Mouse (Mus musculus) lung, embryonic 14.5 days (tissue): ENCODE measurements around the gene Ankrd34a. TPM values are rescaled to one million over a fixed set of nuclear protein-coding genes. Genes with fewer than 3 reads are reported as not detected.

Source experiments
- ATAC-seq: fragments of 200-750 bp; cut with Nextera tagmentation; 2 replicates; pipeline ENCODE4 v1.8.0; 2017; ENCODE audit warnings: mild to moderate bottlenecking, moderate TSS enrichment, moderate library complexity; ENCODE audit not compliant: insufficient read depth
- DNase-seq: peaks from one replicate; pipeline ENCODE4 v3.0.0-alpha.2; 2015
- H3K27ac ChIP-seq: fragments of 300-500 bp; sonication (generic); 2 replicates; pipeline ENCODE4 v1.5.1; 2014; ENCODE audit warnings: low read depth, mild to moderate bottlenecking, moderate library complexity
- H3K27me3 ChIP-seq: fragments of 300-500 bp; sonication (generic); 2 replicates; pipeline ENCODE4 v1.6.1; 2014; ENCODE audit warnings: low read length, control low read depth; ENCODE audit not compliant: insufficient read depth
- H3K36me3 ChIP-seq: fragments of 300-500 bp; sonication (generic); 2 replicates; pipeline ENCODE4 v1.6.1; 2014; ENCODE audit warnings: control low read depth; ENCODE audit not compliant: insufficient read depth
- H3K4me1 ChIP-seq: fragments of 300-500 bp; sonication (generic); 2 replicates; pipeline ENCODE4 v1.6.1; 2014; ENCODE audit warnings: antibody characterized with exemption, control low read depth; ENCODE audit not compliant: insufficient read depth
- H3K4me2 ChIP-seq: fragments of 300-500 bp; sonication (generic); 2 replicates; pipeline ENCODE4 v1.6.1; 2014; ENCODE audit warnings: mild to moderate bottlenecking
- H3K4me3 ChIP-seq: fragments of 300-500 bp; sonication (generic); 2 replicates; pipeline ENCODE4 v1.5.1; 2014; ENCODE audit warnings: low read depth, low read length
- H3K9ac ChIP-seq: fragments of 300-500 bp; sonication (generic); 2 replicates; pipeline ENCODE4 v1.6.1; 2014
- H3K9me3 ChIP-seq: fragments of 300-500 bp; sonication (generic); 2 replicates; pipeline ENCODE4 v1.6.1; 2016; ENCODE audit warnings: low read depth, low read length, control low read depth
- CTCF ChIP-seq: IDR thresholded peaks from 2 replicates; pipeline ENCODE4 v1.5.1; 2016; ENCODE audit warnings: antibody characterized with exemption, low read depth
- WGBS: fragments of 180-500 bp; shearing (Covaris S2); extraction: QIAGEN DNeasy Blood & Tissue Kit; methylation state at CpG from one replicate; pipeline ENCODE4 v1.1.7; 2014; 5-methylcytosine and 5-hydroxymethylcytosine counted together
- polyA plus RNA-seq: library from polyadenylated mRNA; unstranded; fragments of >200 nt; fragmentation: Nextera tagmentation; extraction: Ambion mirVana; gene quantifications from 2 replicates; pipeline ENCODE4 v1.2.1, GENCODE M21; 2014

Gene Ankrd34a
- polyA plus RNA-seq, 1 experiment from 2014 or later = 2.5 TPM

GRCm38 (mm10) chr3:96595661-96596060 lies 775 bp upstream of the Ankrd34a start:
- peaks cover 34% of the 10 kb centered on the region for H3K27me3 ChIP-seq
- H3K4me1 ChIP-seq = peaks cover 8% of the 10 kb centered on the region; the same call in 1 of the 2 replicates
- peak overlapping the region; percentile 50 for H3K4me3 ChIP-seq
- no peak overlapping the region for H3K27ac ChIP-seq
- no peaks in the 10 kb centered on the region for H3K36me3 ChIP-seq
- WGBS = 23% methylated on average over 6 of the region's 6 CpGs
- no peak overlapping the region for H3K9ac ChIP-seq
- no peaks in the 10 kb centered on the region for H3K9me3 ChIP-seq
- no peak for ATAC-seq
- no peak for DNase-seq
- TF ChIP-seq CTCF = no peak
- peak overlapping the region; percentile 97 for H3K4me2 ChIP-seq

- H3K27ac ChIP-seq = no peak overlapping the region
- peak overlapping the region; percentile 97 for H3K4me2 ChIP-seq
- peak overlapping the region; percentile 50 for H3K4me3 ChIP-seq
- peak overlapping the region; percentile 65 for H3K9ac ChIP-seq
- no peak for ATAC-seq
- WGBS = under 1% methylated on average over 11 of the region's 12 CpGs
- no peaks in the 10 kb centered on the region for H3K36me3 ChIP-seq
- H3K27me3 ChIP-seq = peaks cover 34% of the 10 kb centered on the region
- H3K9me3 ChIP-seq = no peaks in the 10 kb centered on the region
- no peak for DNase-seq
- H3K4me1 ChIP-seq = peaks cover 8% of the 10 kb centered on the region; the same call in 1 of the 2 replicates
- TF ChIP-seq CTCF = no peak
Observed at GRCm38 (mm10) chr3:96596855-96597254, 419 bp downstream of the Ankrd34a start.

- H3K9me3 ChIP-seq = no peaks in the 10 kb centered on the region
- peak overlapping the region; percentile 50 for H3K4me3 ChIP-seq
- under 1% methylated on average over 40 of the region's 40 CpGs for WGBS
- peak overlapping the region; percentile 75; the same call in 1 of the 2 replicates for H3K27ac ChIP-seq
- TF ChIP-seq CTCF = no peak
- H3K36me3 ChIP-seq = no peaks in the 10 kb centered on the region
- ATAC-seq (no peak), DNase-seq (peak; percentile 63)
- H3K4me2 ChIP-seq = peak overlapping the region; percentile 97
- peak overlapping the region; percentile 65 for H3K9ac ChIP-seq
- H3K27me3 ChIP-seq = peaks cover 34% of the 10 kb centered on the region
- H3K4me1 ChIP-seq = peaks cover 8% of the 10 kb centered on the region; the same call in 1 of the 2 replicates
Observed at GRCm38 (mm10) chr3:96597435-96597891, 1.0 kb downstream of the Ankrd34a start.

GRCm38 (mm10) chr3:96598156-96599068 lies 2.0 kb downstream of the Ankrd34a start:
- ATAC-seq = no peak
- 1% methylated on average over 54 of the region's 54 CpGs for WGBS

GRCm38 (mm10) chr3:96599069-96599393 lies 2.6 kb downstream of the Ankrd34a start:
- Histone ChIP-seq H3K27ac (0 out of 2 replicates have a peak overlapping the region, but pooled peaks have one; percentile 75), H3K4me2 (peak overlapping the region; percentile 97), H3K4me3 (peak overlapping the region; percentile 50), H3K27me3 (peaks cover 34% of the 10 kb centered on the region), H3K9me3 (no peaks in the 10 kb centered on the region), H3K9ac (no peak overlapping the region; the same call in 1 of the 2 replicates), H3K36me3 (no peaks in the 10 kb centered on the region), H3K4me1 (peaks cover 8% of the 10 kb centered on the region; the same call in 1 of the 2 replicates)
- DNase-seq (no peak), ATAC-seq (no peak)
- TF ChIP-seq CTCF = no peak
- WGBS = 54% methylated on average over 8 of the region's 8 CpGs

More at GRCm38 (mm10) chr3:96598156-96599068, 2.0 kb downstream of the Ankrd34a start:
- H3K27ac ChIP-seq = peak overlapping the region; percentile 75
- peaks cover 34% of the 10 kb centered on the region for H3K27me3 ChIP-seq
- peaks cover 8% of the 10 kb centered on the region; the same call in 1 of the 2 replicates for H3K4me1 ChIP-seq
- DNase-seq = peak; percentile 90
- peak overlapping the region; percentile 97 for H3K4me2 ChIP-seq
- H3K9me3 ChIP-seq = no peaks in the 10 kb centered on the region
- peak overlapping the region; percentile 50 for H3K4me3 ChIP-seq
- H3K36me3 ChIP-seq = no peaks in the 10 kb centered on the region
- no peak for TF ChIP-seq CTCF
- peak overlapping the region; percentile 65 for H3K9ac ChIP-seq

GRCm38 (mm10) chr3:96599411-96599810 lies 3.0 kb downstream of the Ankrd34a start:
- H3K4me1 ChIP-seq = peaks cover 8% of the 10 kb centered on the region; the same call in 1 of the 2 replicates
- H3K27me3 ChIP-seq = peaks cover 34% of the 10 kb centered on the region
- ATAC-seq (no peak), DNase-seq (no peak)
- no peak overlapping the region for H3K9ac ChIP-seq
- no peaks in the 10 kb centered on the region for H3K36me3 ChIP-seq
- no peak for TF ChIP-seq CTCF
- no peak overlapping the region for H3K4me3 ChIP-seq
- H3K9me3 ChIP-seq = no peaks in the 10 kb centered on the region
- no peak overlapping the region; the same call in 1 of the 2 replicates for H3K4me2 ChIP-seq
- WGBS = 77% methylated on average over 3 of the region's 3 CpGs
- no peak overlapping the region for H3K27ac ChIP-seq

- peak within 1 kb of the TSS; percentile 67 for H3K4me3 ChIP-seq
- H3K36me3 ChIP-seq = no peaks in the 10 kb centered on the region
- whole genome bisulfite sequencing = 1% methylated on average over 27 of the region's 27 CpGs
- H3K4me2 ChIP-seq = peak within 1 kb of the TSS; percentile 67
- DNase-seq = peak; percentile 97
- peak within 1 kb of the TSS; percentile 97 for H3K27ac ChIP-seq
- peak within 1 kb of the TSS; percentile 82 for H3K9ac ChIP-seq
- ATAC-seq = peak; percentile 95
- no peaks in the 10 kb centered on the region for H3K9me3 ChIP-seq
- H3K27me3 ChIP-seq = peaks cover 29% of the 10 kb centered on the region
- H3K4me1 ChIP-seq = peaks cover 7% of the 10 kb centered on the region; the same call in 1 of the 2 replicates
- TF ChIP-seq CTCF = no peak
Observed at GRCm38 (mm10) chr3:96600639-96601250, 4.3 kb downstream of the Ankrd34a start, which contains the start of gene Lix1l. TSS of gene Lix1l (plus strand) at chr3:96601149.
